Mouse (Mus musculus) spleen, embryonic (tissue): ENCODE measurements around the gene Gstm4.

Source experiments
- CTCF ChIA-PET: fragments of 350-600 bp; sonication (Branson Sonifier 250); formaldehyde crosslinking; loops from one replicate; lab custom pipeline; 2022; lab: Charles Lee

The Gstm4 gene

DNA sequence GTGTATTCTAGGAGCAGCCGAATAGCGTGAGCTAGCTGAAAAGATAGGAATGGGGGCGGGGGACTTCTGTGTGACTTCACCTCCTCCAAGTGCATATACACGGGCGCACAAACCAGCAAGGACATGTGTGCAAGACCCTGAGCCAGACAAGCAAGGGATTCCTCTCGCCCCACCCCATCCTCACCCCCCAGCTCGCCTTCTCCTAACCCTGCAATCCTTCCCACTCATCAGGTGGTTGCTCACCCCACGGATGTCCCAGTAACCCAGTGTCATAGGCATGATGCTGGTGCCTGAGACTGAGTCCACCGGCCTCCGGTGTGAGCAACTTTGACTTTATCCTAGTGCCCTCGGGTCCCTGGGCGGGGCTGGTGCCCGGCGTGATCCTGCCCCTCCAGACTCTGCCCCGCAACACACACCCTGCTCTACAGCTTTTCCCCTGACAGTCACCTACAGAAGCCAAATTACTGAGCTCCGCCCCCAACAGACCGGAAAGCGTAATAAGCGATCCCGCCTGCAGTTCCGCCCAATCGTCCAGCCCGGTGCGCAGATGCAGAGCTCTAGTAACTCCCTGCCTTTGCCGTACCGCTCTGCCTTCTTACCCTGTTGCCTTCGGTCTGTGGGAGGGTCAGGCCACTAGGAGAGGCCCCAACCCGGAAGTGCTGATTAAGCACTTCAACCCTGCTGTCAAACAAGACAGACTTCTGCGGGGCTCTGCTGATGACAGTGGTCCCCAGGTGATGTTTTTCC lies at the start of gene Gstm4:
Gstm4 (minus strand) TSS at position 501 of the 747 bp plus-strand sequence.
- CTCF ChIA-PET, result no interaction called here

DNA sequence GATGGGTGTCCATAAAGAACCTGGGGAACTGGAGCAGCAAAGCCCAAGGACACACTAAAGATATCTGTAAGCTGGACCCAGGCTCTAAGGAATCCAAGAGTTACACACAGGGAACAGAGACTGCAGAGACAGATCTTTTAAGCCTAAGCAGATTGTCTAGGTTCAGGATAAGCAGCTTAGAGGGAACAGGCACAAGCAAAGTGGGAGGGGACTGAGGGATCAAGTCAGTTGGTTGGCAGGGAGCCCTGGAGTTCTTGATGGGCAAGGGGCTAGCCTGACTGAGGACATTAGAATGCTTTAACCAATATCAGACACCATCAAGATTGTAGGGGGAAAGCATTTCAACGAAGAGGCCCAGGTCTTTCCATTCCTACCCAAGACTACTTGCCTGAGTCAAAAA lies 49.5 kb upstream of the Gstm4 start:
- CTCF ChIA-PET, result no interaction called here

DNA sequence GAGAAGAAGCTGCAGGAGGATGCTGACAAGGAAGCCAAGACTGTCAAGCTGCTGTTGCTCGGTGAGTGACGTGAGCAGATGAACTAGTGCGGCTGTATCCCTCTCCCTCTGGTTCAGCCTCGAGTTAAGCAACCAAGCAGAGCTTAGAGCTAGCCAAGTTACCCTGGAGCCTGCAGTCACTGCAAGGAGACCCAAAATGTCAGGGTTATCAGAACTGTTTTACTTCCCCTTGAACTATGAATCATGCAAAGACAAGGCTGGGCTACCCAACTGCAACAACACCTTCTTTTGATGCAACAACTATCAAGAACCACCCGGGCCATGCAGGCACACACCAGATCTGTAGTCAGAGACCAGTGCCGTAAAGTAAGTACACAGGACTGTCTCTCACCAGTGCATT lies 48.6 kb upstream of the Gstm4 start:
- CTCF ChIA-PET, result interaction anchor here (0.6 kb wide), 1 partner anchor 238 kb away, joined by 4 read pairs; no protein-coding TSS in a partner anchor

DNA sequence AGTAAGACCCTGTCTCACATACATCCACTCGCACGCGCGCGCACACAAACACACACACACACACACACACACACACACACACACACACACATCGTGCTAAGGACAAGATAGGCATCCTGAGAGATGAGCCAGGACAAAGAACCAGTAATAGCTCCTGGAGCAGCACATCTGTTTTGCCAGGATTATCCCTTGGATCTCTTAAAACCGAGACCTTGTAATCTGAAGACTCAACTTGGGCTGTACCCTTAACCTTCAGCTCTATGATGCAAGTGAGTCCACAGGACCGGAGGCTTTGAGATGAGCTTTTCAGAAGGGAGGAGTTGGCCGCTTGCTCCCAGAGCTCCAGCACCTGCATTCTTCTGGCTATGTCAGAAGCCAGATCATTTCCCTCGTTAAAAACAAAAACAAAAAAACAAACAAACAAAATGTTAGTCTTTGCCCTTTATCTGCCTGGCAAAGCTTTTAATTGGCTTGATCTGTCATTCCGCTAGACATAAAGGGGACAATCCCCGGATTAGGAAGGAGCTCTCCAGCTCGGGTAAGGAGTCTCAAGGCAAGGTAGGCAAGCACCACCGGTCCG lies 47.9 kb upstream of the Gstm4 start, which contains the start of gene Gnat2:
Gnat2 (plus strand) TSS at position 254 of the 580 bp plus-strand sequence.
- CTCF ChIA-PET, result interaction anchor here (0.6 kb wide), 1 partner anchor 238 kb away, joined by 4 read pairs; no protein-coding TSS in a partner anchor

DNA sequence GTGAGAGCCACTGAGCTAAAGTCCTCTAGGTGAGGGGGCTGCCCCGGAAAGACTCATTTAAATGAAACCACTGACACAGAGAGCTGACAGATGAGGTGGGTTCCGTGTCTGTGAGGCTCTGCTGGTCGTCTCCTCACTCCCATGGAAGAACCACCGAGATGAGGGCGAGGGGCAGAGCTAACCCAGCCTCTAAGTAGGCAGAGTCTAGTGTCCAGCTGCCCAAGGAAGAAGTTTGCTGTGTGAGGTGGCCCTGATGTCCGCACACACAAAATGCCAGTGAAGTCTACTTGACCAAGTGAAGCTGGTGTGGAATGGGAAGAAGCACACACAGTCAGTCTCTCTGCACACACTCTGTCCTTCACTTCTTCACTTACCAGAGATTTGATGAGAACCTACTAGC lies 47.3 kb upstream of the Gstm4 start:
- CTCF ChIA-PET, result no interaction called here

DNA sequence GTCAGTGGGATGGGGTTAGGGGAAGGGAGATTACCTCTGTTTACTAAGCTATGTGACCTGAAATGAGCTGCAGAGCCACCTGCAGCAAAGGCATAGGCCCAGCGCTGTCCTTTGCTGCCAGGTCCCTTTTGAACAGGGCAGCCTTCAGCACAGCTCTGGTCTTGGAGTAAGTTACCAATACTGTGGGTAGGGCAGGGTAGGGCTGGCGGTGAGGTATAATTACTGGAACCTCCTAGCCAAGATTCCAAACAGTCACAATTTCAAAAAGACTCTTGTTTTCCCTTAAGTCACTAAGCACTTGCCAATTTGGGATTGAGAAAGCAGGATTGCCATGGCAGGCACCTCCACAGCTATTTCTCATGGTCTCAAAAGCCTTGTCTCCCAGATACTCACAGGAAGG lies 45.9 kb upstream of the Gstm4 start:
- CTCF ChIA-PET, result no interaction called here

DNA sequence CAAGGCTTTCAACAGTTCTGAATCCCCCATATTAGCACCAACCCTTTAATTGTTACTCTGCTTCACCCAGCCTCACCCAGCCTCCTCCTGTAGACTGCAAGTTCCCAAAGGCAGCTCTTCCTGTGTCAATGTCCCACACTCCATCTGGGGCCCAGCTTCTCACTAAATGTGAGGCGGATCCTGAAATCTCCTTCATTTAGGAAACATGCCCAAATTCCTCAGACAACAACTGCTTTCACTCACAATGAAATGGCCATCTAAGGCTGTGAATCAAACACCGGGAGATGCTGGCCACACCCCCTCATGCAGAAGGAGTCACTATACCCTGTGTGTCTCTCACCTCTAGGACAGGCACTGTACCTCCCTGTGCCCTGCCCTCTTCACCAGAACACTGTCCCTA lies 45.2 kb upstream of the Gstm4 start:
- CTCF ChIA-PET, result no interaction called here

DNA sequence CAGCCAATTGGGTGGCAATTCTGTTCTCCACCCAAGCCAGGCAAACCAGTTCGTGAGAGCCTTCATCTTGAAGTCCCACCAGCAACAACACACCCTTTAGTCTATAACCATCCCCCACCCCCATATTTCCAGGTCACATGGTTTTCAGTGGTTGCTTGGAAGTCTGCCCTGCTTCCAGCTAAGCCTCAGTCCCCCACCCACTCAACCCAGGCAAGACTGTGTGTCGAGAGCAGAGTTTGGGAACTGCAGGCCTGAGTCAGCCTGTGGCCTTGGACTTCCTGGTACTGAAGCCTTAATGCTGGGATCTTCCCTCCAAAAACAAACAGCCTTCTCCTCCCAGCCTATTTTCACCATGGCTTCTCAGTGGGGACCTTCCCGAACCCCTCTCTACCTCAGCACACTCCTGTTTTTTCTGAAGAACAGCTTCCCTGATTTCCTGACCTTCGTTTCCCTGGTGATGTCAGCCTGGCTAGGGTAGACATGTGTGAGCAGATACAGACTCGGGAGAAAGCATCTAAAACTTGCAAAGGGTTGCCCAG lies 44.2 kb upstream of the Gstm4 start:
- CTCF ChIA-PET, result no interaction called here

DNA sequence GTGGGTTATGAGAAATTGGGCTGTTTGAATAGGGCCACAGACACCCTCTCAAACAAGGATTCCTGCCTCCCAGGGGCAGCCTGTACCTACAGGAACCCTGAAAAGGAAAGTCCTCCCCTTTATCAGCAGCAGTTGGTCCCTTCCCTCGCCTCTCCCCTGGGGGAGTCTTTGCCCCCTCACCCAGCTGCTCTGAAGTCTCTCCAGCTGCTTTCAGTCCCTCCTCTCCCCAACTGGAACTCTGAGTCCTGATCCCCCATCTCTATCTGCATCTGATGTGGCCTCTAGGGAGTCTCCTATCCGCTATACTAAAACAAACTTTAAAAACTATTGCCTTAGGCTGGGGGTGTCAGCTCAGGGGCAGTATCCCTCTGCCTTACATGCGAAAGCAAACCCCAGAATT lies 42.6 kb upstream of the Gstm4 start:
- CTCF ChIA-PET, result no interaction called here

DNA sequence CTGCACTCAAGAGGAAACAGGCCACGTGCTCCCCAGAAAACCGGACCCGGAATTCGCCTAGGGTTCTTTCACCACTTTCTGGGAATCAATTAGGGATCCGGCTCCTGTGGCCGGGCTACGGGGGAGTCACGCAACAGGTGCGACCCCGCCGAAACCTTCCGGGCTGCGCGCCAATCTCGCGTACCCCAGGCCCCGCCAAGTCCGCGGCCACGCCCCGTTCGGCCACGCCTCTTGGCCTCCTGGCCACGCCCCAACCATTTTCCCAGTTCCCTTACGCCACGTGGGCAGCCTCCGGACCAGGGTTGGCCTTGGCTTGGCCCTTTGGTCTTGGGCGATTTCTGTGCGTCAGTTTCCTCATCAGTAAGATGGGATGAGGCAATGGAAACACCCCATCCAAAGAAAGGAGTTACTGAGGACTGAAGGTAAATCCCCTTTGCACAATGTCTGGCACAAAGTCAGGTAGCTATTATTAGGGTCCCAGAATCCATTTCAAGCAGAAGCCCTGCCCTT lies 41.8 kb upstream of the Gstm4 start, which contains the start of gene Ampd2:
Ampd2 (minus strand) TSS at position 182 of the 510 bp plus-strand sequence.
- CTCF ChIA-PET, result no interaction called here

DNA sequence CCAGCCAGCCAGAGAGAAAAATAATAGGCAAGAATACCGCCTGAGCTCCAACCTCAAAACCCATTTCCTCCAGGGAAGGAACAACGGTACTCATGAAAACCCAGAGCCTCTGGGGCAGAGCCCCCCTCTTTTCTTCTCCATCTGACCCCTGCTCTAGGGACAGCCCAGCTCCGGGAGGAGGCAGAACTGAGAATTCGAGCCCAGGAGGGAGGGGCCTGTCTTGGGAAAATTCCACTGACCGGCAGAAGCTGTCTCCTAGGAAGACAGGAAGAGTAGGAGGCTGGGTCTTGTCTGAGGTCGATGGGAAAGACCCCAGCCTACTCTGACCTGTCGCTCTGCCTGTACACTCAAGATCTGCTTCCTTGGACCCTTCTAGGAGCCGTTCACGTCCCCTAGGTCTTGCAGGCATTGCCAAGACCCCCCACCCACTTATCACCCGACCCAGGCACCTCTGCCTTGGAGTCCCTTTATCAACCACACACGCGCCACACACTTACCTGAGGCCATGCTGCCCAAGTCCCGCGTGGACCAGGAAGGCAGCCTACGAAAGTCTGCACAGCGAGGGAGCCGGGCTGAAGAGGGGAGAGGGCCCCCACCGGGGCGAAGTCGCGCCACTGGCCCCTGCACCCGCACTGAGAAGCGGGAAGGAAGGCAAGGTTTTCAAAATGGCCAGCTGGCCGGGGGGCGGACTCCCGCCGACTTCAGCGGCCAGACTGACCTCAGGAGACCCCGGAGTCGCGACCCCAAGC lies 41.2 kb upstream of the Gstm4 start:
- CTCF ChIA-PET, result no interaction called here

DNA sequence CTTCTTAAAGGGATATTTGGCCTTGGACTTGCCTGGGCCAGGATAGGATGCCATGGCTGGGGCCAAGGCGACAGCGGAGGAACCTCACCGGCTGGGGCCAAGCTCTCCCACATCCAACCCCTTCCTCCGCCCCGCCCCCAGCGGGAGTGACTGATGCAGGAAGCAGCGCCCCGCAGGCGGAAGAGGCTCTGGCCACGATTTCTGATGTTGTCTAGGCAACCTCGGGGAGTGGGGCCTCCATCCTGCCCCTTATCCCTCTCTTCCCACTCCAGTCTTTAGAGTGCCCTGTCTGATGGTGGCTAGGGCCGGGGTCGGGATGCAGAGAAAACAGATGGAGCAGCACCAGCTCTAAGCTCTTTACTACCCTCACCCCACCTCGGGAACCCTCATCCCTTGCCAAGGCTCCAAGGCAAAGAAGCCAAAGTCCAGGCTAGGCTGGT lies 40.6 kb upstream of the Gstm4 start:
- CTCF ChIA-PET, result no interaction called here

DNA sequence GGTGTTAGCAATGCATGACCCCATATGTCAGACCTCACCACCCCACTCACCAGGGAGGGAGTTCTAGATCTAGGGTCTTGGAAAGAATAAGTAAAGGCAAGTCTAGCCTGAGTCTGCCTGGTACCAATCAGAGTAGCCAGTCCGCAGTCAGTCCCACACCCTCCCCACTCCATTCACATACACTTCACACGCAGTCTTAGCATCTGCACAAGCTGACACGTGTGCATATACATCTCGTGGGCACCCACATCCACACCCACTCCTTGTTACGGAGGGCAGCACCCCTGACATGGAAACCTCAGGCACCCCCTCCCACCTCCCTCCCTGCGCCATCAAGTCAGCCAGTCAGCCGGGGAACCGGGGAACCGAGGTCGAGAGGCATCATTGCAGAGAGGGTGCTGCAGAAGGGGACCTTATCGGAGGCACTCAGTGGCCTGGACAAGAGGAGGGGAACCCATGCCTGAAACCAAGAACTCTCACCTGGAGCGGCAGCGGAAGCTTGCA lies 40.1 kb upstream of the Gstm4 start:
- CTCF ChIA-PET, result no interaction called here

DNA sequence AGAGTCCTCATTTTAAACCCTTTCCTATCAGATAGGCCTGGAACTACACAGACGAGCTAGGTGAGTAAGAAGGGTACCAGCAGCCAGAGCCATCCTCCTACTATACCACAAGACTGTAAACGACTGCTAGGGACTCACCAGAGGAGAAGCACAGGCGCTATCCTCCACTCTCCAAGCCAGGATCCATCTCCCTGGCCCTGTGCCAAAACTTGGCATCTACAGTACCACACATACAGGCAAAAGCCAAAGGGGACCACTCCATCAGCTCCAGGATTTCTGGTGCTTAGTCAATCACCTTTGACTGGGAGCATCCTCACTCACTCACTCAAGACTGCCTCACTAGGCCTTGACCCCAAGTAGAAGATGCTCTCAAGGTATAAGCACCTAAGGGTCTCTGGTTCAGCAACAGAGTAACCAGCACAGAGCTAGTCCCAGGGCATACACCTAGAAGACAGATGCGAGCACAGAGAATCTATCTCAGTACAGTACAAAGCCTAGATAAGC lies 39.3 kb upstream of the Gstm4 start:
- CTCF ChIA-PET, result no interaction called here

DNA sequence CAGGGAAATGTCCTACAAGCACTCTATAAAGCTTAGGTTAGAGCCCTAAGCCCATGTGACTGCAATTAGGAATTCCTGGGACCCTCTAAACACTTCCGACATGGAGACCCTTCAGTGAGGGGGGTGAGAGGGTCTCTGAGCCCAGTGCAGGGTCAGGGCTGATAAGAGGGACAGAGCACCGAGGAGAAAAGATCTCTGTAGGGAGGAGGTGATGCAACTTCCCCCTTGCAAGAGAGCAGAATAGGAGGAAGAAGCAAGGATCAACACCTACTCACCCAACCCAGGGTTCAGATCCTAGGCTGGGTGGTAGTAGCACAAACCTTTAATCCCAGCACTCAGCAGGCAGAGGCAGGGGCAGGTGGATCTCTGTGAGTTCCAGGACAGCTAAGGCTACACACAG lies 38.5 kb upstream of the Gstm4 start:
- CTCF ChIA-PET, result no interaction called here

DNA sequence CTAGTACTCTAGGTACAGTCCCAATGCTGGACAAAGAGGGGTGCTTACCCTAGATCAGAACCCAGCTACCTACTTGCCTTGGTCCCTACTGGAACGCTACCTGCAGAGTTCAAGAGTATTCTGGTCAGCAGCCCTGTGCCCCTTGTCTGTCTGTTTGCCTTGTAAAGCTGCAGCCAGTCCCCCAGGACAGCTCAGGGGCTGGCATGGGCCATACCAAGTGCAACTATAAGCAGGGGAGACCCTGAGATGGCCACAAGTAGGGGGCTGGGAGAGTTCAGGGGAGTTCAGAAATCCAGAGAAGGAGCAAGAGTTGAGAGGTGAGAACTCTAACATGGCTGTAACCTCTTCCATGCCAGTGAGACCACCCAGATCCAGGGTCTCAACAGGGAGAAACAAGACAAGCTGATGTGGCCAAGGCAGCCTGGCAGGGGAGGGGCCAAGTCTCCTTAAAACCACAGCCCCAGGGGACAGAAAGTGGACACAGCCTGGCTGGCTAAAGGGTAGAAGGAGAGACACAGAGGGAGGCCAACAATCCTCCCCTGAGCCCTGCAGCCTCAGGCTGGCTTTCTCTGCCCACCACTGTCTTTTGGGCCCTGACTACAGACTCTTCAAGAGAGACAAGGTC lies 37.7 kb upstream of the Gstm4 start:
- CTCF ChIA-PET, result interaction anchor here (0.6 kb wide), 1 partner anchor 387 kb away, joined by 7 read pairs; no protein-coding TSS in a partner anchor

DNA sequence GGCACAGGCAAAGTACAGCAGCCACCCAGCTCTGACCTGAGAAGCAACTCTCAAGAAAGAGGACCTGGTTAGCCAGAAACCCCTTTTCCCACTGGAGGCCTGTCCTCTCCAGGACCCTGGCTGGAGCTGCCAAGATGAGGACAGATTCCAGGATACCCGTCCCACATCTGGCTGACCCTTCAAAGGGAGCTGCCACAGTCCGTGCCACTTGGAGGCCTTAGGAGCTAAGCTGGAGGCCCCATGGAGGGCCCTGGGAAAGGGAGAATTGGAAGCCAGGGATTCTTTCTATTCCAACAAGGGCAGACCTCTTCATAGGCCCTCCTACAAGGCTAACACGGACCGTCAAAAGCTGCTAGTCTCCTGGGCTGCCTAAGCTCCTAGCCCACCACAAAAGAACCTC lies 37.0 kb upstream of the Gstm4 start:
- CTCF ChIA-PET, result no interaction called here

DNA sequence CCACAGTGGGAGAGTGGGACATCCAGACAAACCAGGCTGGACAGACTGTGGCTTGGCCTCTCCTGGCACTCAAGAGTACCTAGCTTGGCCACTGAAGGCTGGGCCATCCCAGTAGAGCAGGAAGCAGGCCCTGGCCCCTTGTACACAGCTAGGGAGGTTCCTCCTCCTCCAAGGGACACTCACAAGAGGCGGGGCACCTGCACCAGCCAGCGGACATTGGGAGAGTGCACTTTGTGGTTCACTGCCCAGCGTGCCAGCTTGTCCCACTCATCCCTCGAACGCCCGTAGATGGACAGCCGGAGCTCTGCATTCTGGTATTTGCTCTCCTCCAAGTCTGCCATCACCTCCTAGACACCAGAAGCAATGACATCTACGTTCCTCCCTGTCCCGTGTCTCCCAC lies 32.1 kb upstream of the Gstm4 start:
- CTCF ChIA-PET, result no interaction called here

DNA sequence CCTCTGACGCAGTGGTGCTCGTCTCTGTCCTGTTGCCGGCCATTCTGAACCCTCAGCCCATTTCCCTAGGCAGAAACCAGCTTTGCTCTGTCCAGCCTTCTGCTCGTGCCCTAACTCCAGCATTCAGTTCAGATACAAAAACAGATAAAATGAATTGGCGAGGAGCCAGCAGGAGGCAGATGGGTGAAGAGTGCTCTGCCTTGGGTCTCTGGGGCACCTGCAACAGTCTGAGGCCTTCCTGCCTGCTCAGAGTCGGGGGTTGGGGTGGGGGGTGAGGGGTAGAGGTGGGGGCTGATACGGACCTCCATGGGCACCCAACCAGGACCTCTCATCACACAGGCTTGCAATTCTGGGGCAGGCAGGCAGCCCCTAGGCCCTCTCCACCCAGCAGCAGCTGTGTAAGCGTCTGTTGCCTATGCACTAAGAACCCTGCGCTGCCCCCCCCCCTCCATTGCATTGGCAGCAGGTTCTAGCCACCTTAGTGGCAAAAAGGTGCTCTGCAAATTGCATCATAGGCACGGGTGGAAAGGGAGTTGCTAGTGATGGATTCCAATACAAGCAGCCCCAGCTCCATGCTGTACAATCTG lies 28.4 kb upstream of the Gstm4 start:
- CTCF ChIA-PET, result no interaction called here
